Mouse (Mus musculus) gastrocnemius, adult 8-10 months (tissue): ENCODE results near the gene Defb45. TPM values are rescaled to one million over a fixed set of nuclear protein-coding genes. Genes with fewer than 3 reads are reported as not detected.

ENCODE experiments used
- total RNA-seq, 4 experiments: library from RNA; stranded (reverse); gene quantifications; 2 replicates each; pipeline ENCODE4 v1.2.4; 2022

The Defb45 gene
- total RNA-seq, 4 experiments from 2014 or later: 0.94 TPM; not detected in 3

Other genes starting within 250 kb of the Defb45 start
- gene Nrsn2, start 222.8 kb downstream of the Defb45 start, total RNA-seq: under 1 TPM in 1 of 4 experiments, not detected in 3; 0.22 TPM
- under 1 TPM; 0.34 to 0.58 (median 0.49) TPM for gene Sox12, start 201.3 kb downstream of the Defb45 start, total RNA-seq
- gene Zcchc3, start 184.4 kb downstream of the Defb45 start, total RNA-seq: under 1 TPM; 0.46 to 0.88 (median 0.84) TPM
- not detected for gene 6820408C15Rik, start 183.8 kb downstream of the Defb45 start, total RNA-seq
- gene Defb23, start 134.8 kb downstream of the Defb45 start, total RNA-seq: not detected
- gene Defb20, start 122.3 kb downstream of the Defb45 start, total RNA-seq: not detected
- gene Defb22, start 109.3 kb downstream of the Defb45 start, total RNA-seq: not detected
- gene Defb26, start 87.7 kb downstream of the Defb45 start, total RNA-seq: not detected
- not detected for gene Defb28, start 81.1 kb downstream of the Defb45 start, total RNA-seq
- not detected for gene Defb29, start 59.3 kb downstream of the Defb45 start, total RNA-seq
- gene Gm17416, start 30.1 kb downstream of the Defb45 start, total RNA-seq: not detected
- gene Defb21, start 26.7 kb downstream of the Defb45 start, total RNA-seq: not detected
- not detected for gene Defb19, start 19.1 kb downstream of the Defb45 start, total RNA-seq
- gene Defb36, start 4.9 kb upstream of the Defb45 start, total RNA-seq: not detected
- not detected for gene Defb25, start 23.7 kb upstream of the Defb45 start, total RNA-seq
- gene Rem1, start 27.6 kb upstream of the Defb45 start, total RNA-seq: 1 to 10 TPM; 1.5 to 2.5 (median 1.7) TPM
- gene H13, start 70.1 kb upstream of the Defb45 start, total RNA-seq: 10 to 100 TPM; 25.7 to 34.6 (median 28.7) TPM
- gene Mcts2, start 87.6 kb upstream of the Defb45 start, total RNA-seq: 10 to 100 TPM; 10.2 to 12.8 (median 11.9) TPM
- 10 to 100 TPM in 1 of 4 experiments, 1 to 10 TPM in 3; 6.7 to 16.6 (median 8.4) TPM for gene Id1, start 136.9 kb upstream of the Defb45 start, total RNA-seq
- 1 to 10 TPM; 1.4 to 3.1 (median 2.0) TPM for gene Cox4i2, start 154.8 kb upstream of the Defb45 start, total RNA-seq
- gene Bcl2l1, start 232.3 kb upstream of the Defb45 start, total RNA-seq: 10 to 100 TPM in 3 of 4 experiments, 1 to 10 TPM in 1; 9.1 to 17.5 (median 15.4) TPM
- gene Tpx2, start 248.6 kb upstream of the Defb45 start, total RNA-seq: 1 to 10 TPM; 1.1 to 4.8 (median 3.1) TPM